Mouse (Mus musculus) liver, postnatal 0 days (tissue): ENCODE results near the gene Hectd3. TPM values are rescaled to one million over a fixed set of nuclear protein-coding genes. Genes with fewer than 3 reads are reported as not detected.

Experiments used
- ATAC-seq: fragments of 200-750 bp; cut with Nextera tagmentation; 2 replicates; pipeline ENCODE4 v1.8.0; 2017; ENCODE audit warnings: mild to moderate bottlenecking, moderate library complexity
- DNase-seq: peaks from one replicate; pipeline ENCODE4 v3.0.0-alpha.2; 2016
- H3K27ac ChIP-seq: fragments of 300-500 bp; sonication (generic); 2 replicates; pipeline ENCODE4 v1.5.1; 2014; ENCODE audit warnings: antibody characterized with exemption, moderate library complexity, mild to moderate bottlenecking, low read depth
- H3K27me3 ChIP-seq: fragments of 300-500 bp; sonication (generic); 2 replicates; pipeline ENCODE4 v1.6.1; 2014; ENCODE audit warnings: low read length, control low read depth, mixed read lengths; ENCODE audit not compliant: insufficient read depth
- H3K36me3 ChIP-seq: fragments of 300-500 bp; sonication (generic); replicated peaks from 2 replicates; pipeline ENCODE4 v1.6.1; 2014; ENCODE audit warnings: mild to moderate bottlenecking, control low read depth, low read length, moderate library complexity, mixed read lengths; ENCODE audit not compliant: insufficient read depth
- H3K4me1 ChIP-seq: fragments of 300-500 bp; sonication (generic); 2 replicates; pipeline ENCODE4 v1.6.1; 2014; ENCODE audit warnings: antibody characterized with exemption, mild to moderate bottlenecking, control low read depth; ENCODE audit not compliant: insufficient read depth
- H3K4me2 ChIP-seq: fragments of 300-500 bp; sonication (generic); 2 replicates; pipeline ENCODE4 v1.6.1; 2014; ENCODE audit warnings: low read depth, mild to moderate bottlenecking, low read length, moderate library complexity, mixed read lengths
- H3K4me3 ChIP-seq: fragments of 300-500 bp; sonication (generic); 2 replicates; pipeline ENCODE4 v1.5.1; 2014; ENCODE audit warnings: low read depth, low read length
- H3K9ac ChIP-seq: fragments of 300-500 bp; sonication (generic); replicated peaks from 2 replicates; pipeline ENCODE4 v1.6.1; 2014; ENCODE audit warnings: mild to moderate bottlenecking, moderate library complexity
- H3K9me3 ChIP-seq: fragments of 300-500 bp; sonication (generic); 2 replicates; pipeline ENCODE4 v1.6.1; 2016; ENCODE audit warnings: mild to moderate bottlenecking, control low read depth, low read length, mixed read lengths
- CTCF ChIP-seq: sonication (generic); IDR thresholded peaks from 2 replicates; pipeline ENCODE4 v1.5.1; 2016; ENCODE audit warnings: antibody characterized with exemption, low read depth
- EP300 ChIP-seq: IDR thresholded peaks from 2 replicates; pipeline ENCODE4 v1.6.1; 2016; ENCODE audit warnings: antibody characterized with exemption, low read depth, mild to moderate bottlenecking
- WGBS: fragments of 180-500 bp; shearing (Covaris S2); extraction: QIAGEN DNeasy Blood & Tissue Kit; methylation state at CpG from one replicate; pipeline ENCODE4 v1.1.7; 2014; ENCODE audit not compliant: insufficient replicate concordance; 5-methylcytosine and 5-hydroxymethylcytosine counted together
- polyA plus RNA-seq: library from polyadenylated mRNA; unstranded; fragments of >200 nt; fragmentation: Nextera tagmentation; extraction: Ambion mirVana; gene quantifications from 2 replicates; pipeline ENCODE4 v1.2.1, GENCODE M21; 2015

Gene Hectd3
- 4.7 and 5.2 TPM in 2 replicates for polyA plus RNA-seq

- peaks cover 41% of the 10 kb centered on the region for H3K36me3 ChIP-seq
- TF ChIP-seq CTCF = no peak
- no peak for TF ChIP-seq EP300
Measured at GRCm38 (mm10) chr4:116995131-116995797, at the start of gene Hectd3. Gene Hectd3 (plus strand): TSS chr4:116995317.

GRCm38 (mm10) chr4:116951642-116952041, 43.5 kb upstream of the Hectd3 start:
- Histone ChIP-seq H3K9me3 (no peaks in the 10 kb centered on the region), H3K4me1 (no peaks in the 10 kb centered on the region), H3K9ac (no peak overlapping the region), H3K4me2 (no peak overlapping the region), H3K27me3 (no peaks in the 10 kb centered on the region), H3K27ac (no peak overlapping the region), H3K4me3 (no peak overlapping the region), H3K36me3 (no peaks in the 10 kb centered on the region)
- WGBS = 55% methylated on average over 1 of the region's 1 CpGs
- TF ChIP-seq EP300 (no peak), CTCF (peak; percentile 6; the same call in 1 of the 2 replicates)
- no peak for DNase-seq
- ATAC-seq = no peak

More at GRCm38 (mm10) chr4:116995131-116995797, at the start of gene Hectd3:
- no peaks in the 10 kb centered on the region for H3K9me3 ChIP-seq
- ATAC-seq (peak; percentile 52), DNase-seq (peak; percentile 80)
- H3K9ac ChIP-seq = peak within 1 kb of the TSS; percentile 96
- peak within 1 kb of the TSS; percentile 99 for H3K4me3 ChIP-seq
- H3K4me1 ChIP-seq = peaks cover 24% of the 10 kb centered on the region
- WGBS = under 1% methylated on average over 55 of the region's 58 CpGs
- H3K27ac ChIP-seq = peak within 1 kb of the TSS; percentile 91
- peak within 1 kb of the TSS; percentile 98 for H3K4me2 ChIP-seq
- H3K27me3 ChIP-seq = no peaks in the 10 kb centered on the region

- DNase-seq (no peak), ATAC-seq (no peak)
- H3K4me3 ChIP-seq = no peak overlapping the region
- H3K4me1 ChIP-seq = no peaks in the 10 kb centered on the region
- TF ChIP-seq CTCF (no peak), EP300 (no peak)
- no peaks in the 10 kb centered on the region for H3K9me3 ChIP-seq
- no peaks in the 10 kb centered on the region for H3K27me3 ChIP-seq
- H3K9ac ChIP-seq = no peak overlapping the region
- no peak overlapping the region for H3K27ac ChIP-seq
- H3K4me2 ChIP-seq = no peak overlapping the region
- no peaks in the 10 kb centered on the region for H3K36me3 ChIP-seq
- WGBS = 79% methylated on average over 7 of the region's 7 CpGs
Measured at GRCm38 (mm10) chr4:116954951-116955350, 40.2 kb upstream of the Hectd3 start.

- DNase-seq (no peak), ATAC-seq (no peak)
- Histone ChIP-seq H3K27me3 (no peaks in the 10 kb centered on the region), H3K4me1 (no peaks in the 10 kb centered on the region), H3K9ac (no peak overlapping the region), H3K36me3 (no peaks in the 10 kb centered on the region), H3K9me3 (no peaks in the 10 kb centered on the region), H3K4me3 (no peak overlapping the region), H3K4me2 (no peak overlapping the region), H3K27ac (no peak overlapping the region)
- WGBS = 50% methylated on average over 2 of the region's 2 CpGs
- TF ChIP-seq CTCF (peak; percentile 28; the same call in 1 of the 2 replicates), EP300 (no peak)
Measured at GRCm38 (mm10) chr4:116976503-116976902, 18.6 kb upstream of the Hectd3 start.

- H3K9me3 ChIP-seq = no peaks in the 10 kb centered on the region
- H3K27ac ChIP-seq = no peak overlapping the region
- 82% methylated on average over 7 of the region's 7 CpGs for WGBS
- DNase-seq = no peak
- no peak overlapping the region for H3K9ac ChIP-seq
- H3K27me3 ChIP-seq = no peaks in the 10 kb centered on the region
- ATAC-seq = no peak
- H3K4me1 ChIP-seq = 0 out of 2 replicates have a peak, but pooled peaks cover 4% of the 10 kb centered on the region
- no peak overlapping the region for H3K4me2 ChIP-seq
- TF ChIP-seq CTCF = no peak
- no peak for TF ChIP-seq EP300
- peaks cover 16% of the 10 kb centered on the region for H3K36me3 ChIP-seq
- no peak overlapping the region for H3K4me3 ChIP-seq
Measured at GRCm38 (mm10) chr4:116985681-116986080, 9.4 kb upstream of the Hectd3 start.

- TF ChIP-seq EP300 (no peak), CTCF (peak; percentile 87)
- 55% methylated on average over 17 of the region's 17 CpGs for WGBS
- DNase-seq = peak; percentile 85
Measured at GRCm38 (mm10) chr4:116986400-116987121, 8.6 kb upstream of the Hectd3 start.

More at GRCm38 (mm10) chr4:116986400-116987121, 8.6 kb upstream of the Hectd3 start:
- Histone ChIP-seq H3K4me3 (no peak overlapping the region), H3K4me1 (0 out of 2 replicates have a peak, but pooled peaks cover 4% of the 10 kb centered on the region), H3K9ac (no peak overlapping the region), H3K4me2 (no peak overlapping the region), H3K27ac (no peak overlapping the region), H3K36me3 (peaks cover 25% of the 10 kb centered on the region), H3K9me3 (no peaks in the 10 kb centered on the region), H3K27me3 (no peaks in the 10 kb centered on the region)
- peak; percentile 87 for ATAC-seq
